Mouse (Mus musculus) forebrain, embryonic 12.5 days (tissue): Measurements from ENCODE around the gene Coa5. TPM values are rescaled to one million over a fixed set of nuclear protein-coding genes. Genes with fewer than 3 reads are reported as not detected.

Experiments used
- ATAC-seq: fragments of 200-750 bp; cut with Nextera tagmentation; 2 replicates; pipeline ENCODE4 v1.8.0; 2017; ENCODE audit warnings: moderate TSS enrichment; ENCODE audit not compliant: low FRiP score
- H3K27ac ChIP-seq: fragments of 300-500 bp; sonication (generic); 2 replicates; pipeline ENCODE4 v1.5.1; 2016; ENCODE audit warnings: mild to moderate bottlenecking
- H3K27me3 ChIP-seq: fragments of 300-500 bp; sonication (generic); 2 replicates; pipeline ENCODE4 v1.6.1; 2016; ENCODE audit warnings: mild to moderate bottlenecking
- H3K36me3 ChIP-seq: fragments of 300-500 bp; sonication (generic); replicated peaks from 2 replicates; pipeline ENCODE4 v1.6.1; 2016; ENCODE audit warnings: mild to moderate bottlenecking
- H3K4me1 ChIP-seq: fragments of 300-500 bp; sonication (generic); 2 replicates; pipeline ENCODE4 v1.6.1; 2016
- H3K4me2 ChIP-seq: fragments of 300-500 bp; sonication (generic); 2 replicates; pipeline ENCODE4 v1.6.1; 2016; ENCODE audit warnings: mild to moderate bottlenecking, moderate library complexity
- H3K4me3 ChIP-seq: fragments of 300-500 bp; sonication (generic); replicated peaks from 2 replicates; pipeline ENCODE4 v1.5.1; 2016; ENCODE audit warnings: mild to moderate bottlenecking
- H3K9ac ChIP-seq: fragments of 300-500 bp; sonication (generic); 2 replicates; pipeline ENCODE4 v1.6.1; 2016; ENCODE audit warnings: mild to moderate bottlenecking
- H3K9me3 ChIP-seq: fragments of 300-500 bp; sonication (generic); 2 replicates; pipeline ENCODE4 v1.6.1; 2016
- WGBS: fragments of 180-500 bp; shearing (Covaris S2); methylation state at CpG from one replicate; pipeline ENCODE4 v1.1.7; 2016; 5-methylcytosine and 5-hydroxymethylcytosine counted together
- polyA plus RNA-seq: library from polyadenylated mRNA; unstranded; fragments of >200 nt; fragmentation: Nextera tagmentation; extraction: Ambion mirVana; gene quantifications from 2 replicates; pipeline ENCODE4 v1.2.1, GENCODE M21; 2016

The Coa5 gene
- polyA plus RNA-seq, 1 experiment from 2014 or later = 51.8 TPM

DNA sequence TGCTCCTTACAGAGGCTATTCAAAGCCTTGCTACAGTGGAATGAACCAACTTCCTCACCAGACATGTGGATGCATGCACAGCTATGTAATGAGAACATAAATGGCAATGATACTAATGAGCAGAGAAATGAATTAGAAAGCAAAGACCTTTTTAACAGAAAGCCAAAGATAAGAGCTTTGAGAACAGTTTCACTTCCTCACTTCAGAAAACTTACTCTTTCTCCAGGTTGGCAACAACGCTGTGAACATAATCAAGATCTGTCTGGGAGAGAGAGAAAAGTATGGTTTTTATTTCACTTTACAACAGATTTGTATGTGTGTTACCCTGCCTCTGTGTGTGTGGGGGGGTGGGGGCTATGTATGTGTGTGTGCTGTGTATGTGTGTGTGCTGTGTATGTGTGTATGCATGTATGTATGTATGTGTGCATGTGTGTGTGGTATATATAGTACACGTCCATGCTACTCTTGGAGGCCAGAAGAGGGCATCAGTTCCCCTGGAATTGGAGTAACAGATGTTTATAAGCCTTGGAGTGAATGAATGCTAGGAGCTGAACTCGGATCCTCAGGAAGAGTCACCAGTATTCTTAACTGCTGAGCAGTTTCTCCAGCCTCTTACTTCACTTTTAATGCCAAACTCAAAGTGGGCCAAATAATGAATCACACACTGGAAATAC is 36.6 kb upstream of the Coa5 start:
- Histone ChIP-seq H3K4me2 (no peak overlapping the region), H3K9ac (no peak overlapping the region), H3K27me3 (no peaks in the 10 kb centered on the region), H3K27ac (no peak overlapping the region), H3K4me3 (no peak overlapping the region), H3K4me1 (no peaks in the 10 kb centered on the region), H3K9me3 (no peaks in the 10 kb centered on the region), H3K36me3 (no peaks in the 10 kb centered on the region)
- no peak for ATAC-seq
- 82% methylated on average over 3 of the region's 3 CpGs for WGBS

DNA sequence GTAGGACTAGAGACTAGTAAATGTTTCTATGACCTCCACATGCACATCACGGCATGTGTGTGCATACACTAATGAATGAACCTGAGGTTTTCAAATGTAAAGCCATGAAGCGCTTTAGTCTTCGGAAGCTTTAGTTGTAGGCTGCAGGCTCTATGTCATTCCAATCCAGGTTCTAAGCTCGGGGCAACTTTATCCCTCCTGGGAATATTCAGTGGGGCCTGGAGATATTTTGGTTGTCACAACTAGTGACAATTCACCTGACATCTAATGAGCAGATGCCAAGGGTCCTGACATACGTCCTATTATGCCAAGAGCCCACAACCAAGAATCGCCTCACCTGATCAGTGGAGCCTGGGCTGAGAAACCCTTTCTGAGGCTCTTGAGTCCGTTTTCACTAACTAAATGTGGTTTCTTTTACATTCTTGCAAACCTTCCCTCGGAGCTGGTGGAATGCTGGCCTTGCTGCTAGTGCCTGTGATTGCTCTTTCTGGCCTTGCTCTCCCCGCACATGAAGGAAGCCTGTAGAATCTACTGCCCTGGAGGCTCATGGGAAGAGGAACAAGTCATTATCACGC is 35.1 kb upstream of the Coa5 start:
- Histone ChIP-seq H3K4me3 (no peak overlapping the region), H3K9ac (no peak overlapping the region), H3K27ac (no peak overlapping the region), H3K27me3 (no peaks in the 10 kb centered on the region), H3K4me2 (no peak overlapping the region), H3K9me3 (no peaks in the 10 kb centered on the region), H3K36me3 (no peaks in the 10 kb centered on the region), H3K4me1 (no peaks in the 10 kb centered on the region)
- 86% methylated on average over 10 of the region's 10 CpGs for WGBS
- ATAC-seq = no peak

DNA sequence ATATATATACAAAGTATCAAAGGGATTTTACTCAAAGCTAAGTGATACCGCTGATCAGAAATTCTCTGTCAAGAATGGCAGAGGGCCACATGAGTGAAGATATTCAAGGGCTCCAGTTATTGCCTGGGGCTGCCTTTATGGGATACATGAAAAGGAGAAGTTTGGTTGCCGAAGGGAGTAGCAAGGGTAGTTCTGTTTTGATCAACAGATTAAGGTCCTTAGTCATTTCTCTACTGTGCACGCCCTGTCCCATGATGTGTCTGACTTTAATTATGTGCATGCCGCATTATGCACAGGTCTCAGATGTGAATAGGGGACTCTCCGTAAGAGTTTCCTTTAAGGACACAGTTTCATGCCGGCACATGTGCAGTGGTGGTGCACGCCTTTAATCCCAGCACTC is 27.6 kb upstream of the Coa5 start:
- H3K4me3 ChIP-seq = no peak overlapping the region
- H3K4me1 ChIP-seq = no peaks in the 10 kb centered on the region
- no peaks in the 10 kb centered on the region for H3K36me3 ChIP-seq
- H3K27ac ChIP-seq = no peak overlapping the region
- H3K9ac ChIP-seq = no peak overlapping the region
- ATAC-seq = no peak
- H3K4me2 ChIP-seq = no peak overlapping the region
- no peaks in the 10 kb centered on the region for H3K9me3 ChIP-seq
- WGBS = 88% methylated on average over 7 of the region's 7 CpGs
- no peaks in the 10 kb centered on the region for H3K27me3 ChIP-seq

DNA sequence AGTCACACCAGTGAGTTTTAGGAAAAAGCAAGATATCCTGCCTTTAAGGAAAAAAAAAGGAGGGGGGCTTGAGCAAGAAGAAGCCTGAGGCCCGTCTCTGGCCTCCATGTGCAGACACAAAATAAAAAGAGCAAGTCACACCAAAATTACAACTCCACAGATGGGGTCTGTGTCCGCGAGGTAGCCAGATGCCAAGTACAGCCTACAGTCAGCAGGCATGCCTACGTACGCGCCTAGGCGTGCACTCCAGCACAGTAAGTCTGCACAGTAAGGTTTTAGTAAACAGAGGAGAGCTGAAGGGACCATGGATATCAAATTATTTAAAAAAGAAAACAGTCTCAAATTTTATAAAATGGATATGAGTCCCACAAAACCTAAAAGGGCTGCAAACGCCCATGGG is 21.4 kb upstream of the Coa5 start:
- no peak for ATAC-seq
- 94% methylated on average over 8 of the region's 8 CpGs for WGBS
- H3K4me1 ChIP-seq = no peaks in the 10 kb centered on the region

DNA sequence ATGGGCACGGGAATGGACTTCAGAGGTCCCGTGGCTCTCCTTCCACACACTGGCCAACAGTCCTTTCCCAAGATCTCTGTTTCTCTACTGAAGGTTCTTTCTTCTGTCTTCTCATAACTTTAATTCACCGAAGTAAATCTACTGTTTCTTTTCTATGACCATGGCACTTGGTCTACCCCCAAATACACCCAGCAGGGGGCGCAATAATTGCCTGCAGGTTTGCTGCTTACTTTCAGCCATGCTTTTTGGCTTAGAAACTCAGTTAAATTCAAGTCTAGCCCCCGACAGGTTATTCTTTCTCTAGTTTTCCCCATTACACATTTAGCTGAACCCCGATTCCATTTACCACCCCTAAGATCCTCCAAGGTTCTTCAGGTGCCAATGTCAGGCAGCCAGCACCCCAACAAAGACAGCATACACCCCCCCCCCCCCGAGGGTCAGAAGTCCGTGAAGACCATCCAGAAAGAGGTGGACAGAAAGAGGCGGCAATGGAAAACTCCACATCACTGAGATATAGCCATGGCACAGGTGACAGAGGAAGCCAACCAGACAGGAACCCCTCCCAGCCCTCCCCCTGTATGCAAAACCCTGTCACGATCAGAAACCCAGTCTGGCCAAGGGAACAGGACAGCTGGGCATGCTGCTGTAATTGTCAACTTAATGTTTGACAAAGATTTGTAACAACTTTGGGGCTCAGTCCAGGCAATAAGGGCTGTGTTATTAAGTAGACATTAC is 18.6 kb upstream of the Coa5 start:
- no peak overlapping the region for H3K4me2 ChIP-seq
- 82% methylated on average over 10 of the region's 10 CpGs for WGBS
- no peak for ATAC-seq

More for the DNA sequence above, 21.4 kb upstream of the Coa5 start:
- Histone ChIP-seq H3K9me3 (no peaks in the 10 kb centered on the region), H3K36me3 (peaks cover 5% of the 10 kb centered on the region; the same call in 1 of the 2 replicates), H3K4me3 (no peak overlapping the region), H3K4me2 (no peak overlapping the region), H3K9ac (no peak overlapping the region), H3K27me3 (no peaks in the 10 kb centered on the region), H3K27ac (no peak overlapping the region)

DNA sequence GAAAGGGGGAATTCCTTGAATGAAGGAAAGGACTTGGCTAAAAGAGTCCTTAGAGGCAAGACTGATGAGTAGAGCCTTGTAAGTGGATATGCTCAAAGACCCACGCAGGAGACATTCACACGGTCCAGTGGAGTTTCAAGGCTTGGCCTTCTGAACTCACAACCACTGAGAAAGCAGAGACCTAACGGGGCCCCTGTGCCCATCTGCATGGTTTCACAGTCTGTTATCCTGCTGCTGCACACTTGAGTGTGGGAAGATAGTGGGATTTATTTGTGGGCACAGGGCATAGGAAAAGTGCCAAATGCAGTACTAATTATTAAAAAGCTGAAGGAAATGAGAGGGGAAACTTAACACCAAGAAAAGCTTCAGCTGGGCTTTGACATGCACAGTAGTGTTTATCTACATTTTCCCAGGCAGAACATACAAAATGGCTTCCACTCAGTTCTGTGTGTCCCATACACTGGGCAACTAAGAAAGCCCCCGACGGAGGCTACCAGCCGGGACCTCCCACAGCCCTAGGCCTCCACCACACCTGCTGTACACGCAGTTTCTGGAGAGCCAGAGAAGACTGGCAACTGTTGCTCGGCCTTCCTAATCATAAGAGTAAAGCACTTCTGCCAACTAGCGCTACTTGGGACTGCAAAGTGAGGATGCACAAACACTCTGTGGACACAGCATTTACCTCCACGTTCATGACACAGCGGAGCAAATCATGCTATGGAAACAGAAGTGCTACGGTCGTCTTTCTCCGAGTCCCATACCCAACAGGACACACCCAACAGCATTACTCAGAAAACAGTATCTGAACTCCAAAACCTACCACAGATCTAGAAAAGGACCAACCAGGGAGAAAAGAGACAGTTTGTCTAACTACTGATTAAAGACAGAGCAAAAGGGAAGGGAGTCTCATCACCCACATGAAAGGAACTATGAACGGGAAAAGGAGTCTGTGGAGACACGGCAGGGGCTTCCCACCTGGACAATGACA is 13.2 kb upstream of the Coa5 start:
- Histone ChIP-seq H3K4me2 (no peak overlapping the region), H3K36me3 (peaks cover 36% of the 10 kb centered on the region)
- WGBS = 92% methylated on average over 16 of the region's 16 CpGs

More for the DNA sequence above, 18.6 kb upstream of the Coa5 start:
- Histone ChIP-seq H3K4me3 (no peak overlapping the region), H3K9me3 (no peaks in the 10 kb centered on the region), H3K4me1 (no peaks in the 10 kb centered on the region), H3K36me3 (peaks cover 5% of the 10 kb centered on the region; the same call in 1 of the 2 replicates), H3K27ac (no peak overlapping the region), H3K9ac (no peak overlapping the region), H3K27me3 (no peaks in the 10 kb centered on the region)

DNA sequence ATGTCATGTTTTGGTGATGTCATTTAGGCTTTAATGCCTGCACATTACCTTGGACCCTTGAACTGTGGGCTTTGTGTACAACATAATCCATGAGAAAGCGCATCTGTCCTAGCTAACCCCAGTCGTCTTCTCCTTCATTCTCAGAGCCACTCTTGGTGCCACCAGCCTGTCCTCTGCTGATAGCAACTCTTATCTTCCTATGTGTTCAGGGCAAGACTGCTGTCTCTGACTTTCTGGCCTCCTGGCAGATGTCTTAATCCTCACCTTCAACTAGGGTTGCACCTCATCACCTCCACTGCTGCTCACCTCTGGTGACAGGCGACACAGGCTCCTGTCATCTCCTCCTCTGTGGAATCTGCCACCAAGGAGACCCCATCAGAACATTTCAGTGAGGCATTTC is 6.5 kb upstream of the Coa5 start:
- Histone ChIP-seq H3K27me3 (no peaks in the 10 kb centered on the region), H3K36me3 (peaks cover 81% of the 10 kb centered on the region), H3K4me3 (no peak overlapping the region), H3K4me2 (no peak overlapping the region), H3K9ac (no peak overlapping the region), H3K9me3 (no peaks in the 10 kb centered on the region), H3K27ac (no peak overlapping the region), H3K4me1 (peaks cover 3% of the 10 kb centered on the region)
- no peak for ATAC-seq
- WGBS = 96% methylated on average over 3 of the region's 3 CpGs

More for the DNA sequence above, 13.2 kb upstream of the Coa5 start:
- H3K9ac ChIP-seq = no peak overlapping the region
- no peaks in the 10 kb centered on the region for H3K27me3 ChIP-seq
- H3K4me3 ChIP-seq = no peak overlapping the region
- H3K9me3 ChIP-seq = no peaks in the 10 kb centered on the region
- H3K4me1 ChIP-seq = no peaks in the 10 kb centered on the region
- ATAC-seq = no peak
- H3K27ac ChIP-seq = no peak overlapping the region

DNA sequence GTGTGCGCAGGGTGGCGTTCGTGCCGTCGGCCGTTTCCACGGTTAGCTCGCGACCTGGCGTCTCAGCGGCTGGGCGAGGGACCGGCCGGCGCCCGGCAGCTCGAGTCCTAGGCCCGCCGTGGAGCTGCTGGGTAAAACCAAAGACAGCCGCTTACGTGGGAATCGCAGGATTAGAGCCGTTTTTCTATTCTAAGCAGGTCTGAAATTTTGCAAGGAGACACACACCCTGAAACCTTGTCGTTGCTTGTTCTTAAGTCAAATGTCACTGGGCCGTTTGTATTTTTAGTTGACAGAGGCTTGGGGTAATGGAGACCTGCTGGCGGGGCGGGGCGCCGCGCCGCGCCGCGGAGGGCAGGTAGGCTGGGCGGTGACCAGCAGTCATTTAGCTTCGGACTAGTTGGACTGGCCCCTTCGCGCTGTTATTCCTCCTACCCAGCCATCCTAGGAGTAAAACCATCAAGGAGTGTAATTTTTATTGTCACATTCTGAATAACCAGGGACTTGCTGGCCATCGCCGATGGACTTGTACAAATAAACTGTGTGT is 466 bp upstream of the Coa5 start:
- H3K27me3 ChIP-seq = no peaks in the 10 kb centered on the region
- H3K9me3 ChIP-seq = no peaks in the 10 kb centered on the region
- peaks cover 32% of the 10 kb centered on the region for H3K36me3 ChIP-seq
- peak overlapping the region; percentile 81 for H3K9ac ChIP-seq
- peak overlapping the region; percentile 69 for H3K27ac ChIP-seq
- peak; percentile 9; the same call in 1 of the 2 replicates for ATAC-seq
- peaks cover 19% of the 10 kb centered on the region for H3K4me1 ChIP-seq
- WGBS = 3% methylated on average over 40 of the region's 40 CpGs
- H3K4me2 ChIP-seq = peak overlapping the region; percentile 74
- peak overlapping the region; percentile 91 for H3K4me3 ChIP-seq

DNA sequence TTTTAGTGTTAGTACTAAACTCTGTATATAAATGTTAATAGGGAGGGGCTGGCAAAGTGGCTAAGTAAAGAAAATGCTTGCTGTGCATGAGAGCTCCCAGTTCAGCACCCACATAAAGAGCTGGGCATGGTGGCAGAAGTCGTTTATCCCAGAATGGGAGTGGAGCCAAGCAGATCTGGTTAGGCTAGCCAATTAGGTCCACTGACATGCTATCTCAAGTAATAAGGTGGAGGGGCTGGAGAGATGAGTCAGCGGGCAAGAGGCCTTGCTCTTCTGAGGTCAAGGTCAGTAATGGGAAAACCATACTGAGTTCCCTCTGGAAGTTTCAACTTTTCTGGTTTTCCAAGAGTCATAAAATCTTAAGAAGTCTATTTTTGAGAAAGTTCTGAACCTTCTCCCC is 992 bp downstream of the Coa5 start:
- H3K36me3 ChIP-seq = peaks cover 31% of the 10 kb centered on the region

DNA sequence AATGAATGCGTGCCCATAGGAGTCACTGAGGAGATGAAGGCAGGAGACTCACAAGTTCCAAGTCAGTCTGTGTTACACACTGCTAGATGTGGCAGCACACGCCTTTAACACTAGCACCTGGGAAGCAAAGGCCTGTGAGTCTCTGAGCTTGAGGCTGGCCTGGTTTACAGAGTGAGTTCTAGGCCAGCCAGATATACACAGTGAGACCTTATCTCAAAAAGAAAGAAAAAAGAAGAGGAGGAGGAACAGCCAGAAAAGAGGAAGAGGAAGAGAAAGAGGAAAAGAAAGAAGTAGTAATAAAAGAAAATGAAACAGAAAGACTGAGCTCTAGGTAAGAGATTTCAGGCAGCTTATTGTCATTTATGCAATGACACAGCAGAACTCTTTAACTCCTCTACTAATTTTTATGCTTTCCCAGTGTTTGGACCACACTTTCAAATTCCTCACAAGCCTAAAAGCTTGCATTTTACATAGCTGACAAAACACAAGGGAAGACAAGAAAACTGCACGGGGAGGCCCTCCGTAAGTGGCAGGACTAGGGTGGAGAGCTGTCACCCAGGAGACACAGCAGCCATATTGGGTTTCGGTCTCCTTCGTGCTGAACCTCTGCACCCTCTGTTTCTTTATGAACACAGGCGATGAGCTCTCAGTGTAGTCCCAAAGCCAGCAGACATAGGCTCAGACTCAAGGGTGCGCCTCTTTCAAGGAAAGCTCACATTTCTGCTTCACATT is 2.6 kb downstream of the Coa5 start:
- Histone ChIP-seq H3K36me3 (peaks cover 23% of the 10 kb centered on the region), H3K9me3 (no peaks in the 10 kb centered on the region), H3K4me1 (peaks cover 19% of the 10 kb centered on the region), H3K27me3 (no peaks in the 10 kb centered on the region), H3K9ac (no peak overlapping the region), H3K27ac (no peak overlapping the region), H3K4me3 (no peak overlapping the region), H3K4me2 (no peak overlapping the region)
- no peak for ATAC-seq
- 92% methylated on average over 8 of the region's 8 CpGs for WGBS

More for the DNA sequence above, 992 bp downstream of the Coa5 start:
- H3K9ac ChIP-seq = peak overlapping the region; percentile 81
- no peaks in the 10 kb centered on the region for H3K9me3 ChIP-seq
- H3K4me2 ChIP-seq = peak overlapping the region; percentile 74
- peak overlapping the region; percentile 91 for H3K4me3 ChIP-seq
- no peak overlapping the region for H3K27ac ChIP-seq
- H3K4me1 ChIP-seq = peaks cover 19% of the 10 kb centered on the region
- ATAC-seq = no peak
- 75% methylated on average over 2 of the region's 2 CpGs for WGBS
- H3K27me3 ChIP-seq = no peaks in the 10 kb centered on the region

DNA sequence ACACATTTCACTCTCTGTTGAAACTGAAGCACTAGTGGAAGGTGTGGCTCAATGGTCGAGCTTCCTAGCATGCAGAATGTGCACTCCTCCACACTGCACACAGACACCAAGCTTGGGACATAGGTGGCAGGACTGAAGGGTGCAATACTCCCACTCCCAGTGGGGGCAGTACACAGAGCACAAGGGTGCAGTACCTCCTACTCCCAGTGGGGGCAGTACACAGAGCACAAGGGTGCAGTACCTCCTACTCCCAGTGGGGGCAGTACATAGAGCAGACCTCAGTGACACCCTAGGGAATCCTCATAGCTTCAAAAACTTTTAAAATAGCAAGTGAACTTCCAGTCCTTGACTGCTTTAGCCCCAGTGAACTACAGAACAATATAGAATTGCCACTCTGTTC is 10.5 kb downstream of the Coa5 start:
- 0 out of 2 replicates have a peak, but pooled peaks cover 3% of the 10 kb centered on the region for H3K9me3 ChIP-seq
- no peak for ATAC-seq
- H3K4me2 ChIP-seq = no peak overlapping the region
- WGBS = 89% methylated on average over 1 of the region's 1 CpGs
- H3K4me3 ChIP-seq = no peak overlapping the region
- peaks cover 34% of the 10 kb centered on the region for H3K36me3 ChIP-seq
- H3K4me1 ChIP-seq = no peaks in the 10 kb centered on the region
- H3K27me3 ChIP-seq = no peaks in the 10 kb centered on the region
- H3K9ac ChIP-seq = no peak overlapping the region
- no peak overlapping the region for H3K27ac ChIP-seq
